ENCODE assay signal across 1 mouse cellular context in genomic region chr2:157133769-157134478, GRCm38 (mm10).
TF ChIP-seq lines count a peak whose summit lies in the region.

No protein-coding gene starts in this region.

TF ChIP-seq in CH12.LX, 34 proteins besides CTCF, POLR2A, EP300 and RAD21 (continued from another document):
- TF ChIP-seq IRF4 (IDR thresholded peaks at IDR 0.05; ENCODE audit: low read depth, low read length): no peak
- TF ChIP-seq HCFC1 (IDR thresholded peaks at IDR 0.05; ENCODE audit: low read depth, low read length): no peak
- TF ChIP-seq CHD1 (IDR thresholded peaks at IDR 0.05; ENCODE audit: low read depth, low read length): no peak; the same call in 1 of the 2 replicates
- no peak for TF ChIP-seq POLR2AphosphoS2 (IDR thresholded peaks at IDR 0.05; ENCODE audit: low read depth, low read length)
- peak; percentile 87 for TF ChIP-seq MEF2A (IDR thresholded peaks at IDR 0.05; ENCODE audit: borderline replicate concordance, low read depth, low read length)
- no peak for TF ChIP-seq PAX5 (IDR thresholded peaks at IDR 0.05; ENCODE audit: low read length)
